30 mouse cellular contexts compared by ENCODE assay signal in the genomic region with DNA sequence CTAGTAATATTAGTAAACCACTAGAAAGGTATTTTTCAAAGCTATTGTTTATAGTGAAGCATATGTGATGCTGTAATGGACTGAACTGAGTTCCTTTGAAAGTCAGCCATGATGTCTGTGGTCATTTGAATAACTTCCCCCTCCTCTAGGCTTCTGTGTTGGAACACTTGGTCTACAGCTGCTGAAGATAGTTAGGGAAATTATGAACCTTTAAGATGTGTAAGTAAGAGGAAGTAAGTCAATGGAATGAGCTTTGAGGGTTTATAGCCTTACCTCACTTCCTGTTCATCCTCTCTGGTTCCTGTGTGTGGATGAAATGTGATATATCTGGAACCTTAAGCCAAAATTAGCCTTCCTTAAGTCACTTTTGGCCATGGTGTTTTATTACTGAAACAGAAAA.
"Had no signal": no experiment of that assay in that cellular context is flagged by ENCODE, and none has a peak within 500 bp of the region (broad histone marks: within the 10 kb centered on the region; RNA-seq: fewer than 3 reads in every experiment).

No protein-coding gene starts in this region.

- H3K9ac ChIP-seq: limb, embryonic 12.5 days; limb, embryonic 13.5 days; limb, embryonic 15.5 days; liver, embryonic 12.5 days; liver, embryonic 13.5 days; liver, embryonic 14.5 days; liver, embryonic 15.5 days; liver, postnatal 0 days; lung, embryonic 14.5 days; lung, embryonic 15.5 days; midbrain, embryonic 12.5 days; midbrain, embryonic 13.5 days; midbrain, embryonic 15.5 days; neural tube, embryonic 12.5 days had no signal

- H3K27ac ChIP-seq: limb, embryonic 10.5 days; limb, embryonic 12.5 days; limb, embryonic 13.5 days; limb, embryonic 15.5 days; liver, embryonic 12.5 days; liver, embryonic 13.5 days; liver, embryonic 14.5 days; liver, embryonic 15.5 days; lung, embryonic 15.5 days; macrophage; midbrain, embryonic 10.5 days; midbrain, embryonic 12.5 days; midbrain, embryonic 13.5 days; midbrain, embryonic 15.5 days; neural tube, embryonic 12.5 days had no signal

- DNase-seq: left cerebral cortex, postnatal 4 days; liver; liver, embryonic 13.5 days; liver, postnatal 0 days; lung, adult 18-20 months; lung, adult 2 months; lung, embryonic 14.5 days; lung, postnatal 10 days; lung, postnatal 14 days; lung, postnatal 36 days; lung, postnatal 4 days; midbrain, embryonic 14.5 days had no signal

- H3K36me3 ChIP-seq: limb, embryonic 10.5 days; limb, embryonic 12.5 days; limb, embryonic 13.5 days; limb, embryonic 15.5 days; liver, embryonic 12.5 days; liver, embryonic 13.5 days; liver, embryonic 15.5 days; lung, embryonic 15.5 days; midbrain, embryonic 10.5 days; midbrain, embryonic 12.5 days; midbrain, embryonic 13.5 days; midbrain, embryonic 15.5 days; neural tube, embryonic 12.5 days had no signal

- H3K4me1 ChIP-seq: limb, embryonic 10.5 days; limb, embryonic 12.5 days; limb, embryonic 13.5 days; limb, embryonic 15.5 days; liver, embryonic 12.5 days; liver, embryonic 13.5 days; liver, embryonic 15.5 days; lung, embryonic 15.5 days; megakaryocyte, embryonic 14.5 days; midbrain, embryonic 10.5 days; midbrain, embryonic 12.5 days; midbrain, embryonic 13.5 days; midbrain, embryonic 15.5 days; neural tube, embryonic 12.5 days had no signal

- H3K4me2 ChIP-seq: limb, embryonic 12.5 days; limb, embryonic 13.5 days; limb, embryonic 15.5 days; liver, embryonic 11.5 days; liver, embryonic 12.5 days; liver, embryonic 13.5 days; liver, embryonic 15.5 days; lung, embryonic 14.5 days; lung, embryonic 15.5 days; midbrain, embryonic 11.5 days; midbrain, embryonic 12.5 days; midbrain, embryonic 13.5 days; midbrain, embryonic 15.5 days; neural tube, embryonic 12.5 days had no signal

- H3K9me3 ChIP-seq: limb, embryonic 10.5 days; limb, embryonic 12.5 days; limb, embryonic 13.5 days; limb, embryonic 15.5 days; liver, embryonic 12.5 days; liver, embryonic 13.5 days; liver, embryonic 15.5 days; lung, embryonic 15.5 days; megakaryocyte, embryonic 14.5 days; midbrain, embryonic 10.5 days; midbrain, embryonic 12.5 days; midbrain, embryonic 13.5 days; midbrain, embryonic 15.5 days; neural tube, embryonic 12.5 days had no signal

- H3K27me3 ChIP-seq: limb, embryonic 12.5 days; limb, embryonic 13.5 days; limb, embryonic 15.5 days; liver, embryonic 12.5 days; liver, embryonic 13.5 days; liver, embryonic 15.5 days; lung, embryonic 15.5 days; megakaryocyte, embryonic 14.5 days; midbrain, embryonic 12.5 days; midbrain, embryonic 13.5 days; midbrain, embryonic 15.5 days; neural tube, embryonic 12.5 days had no signal

- H3K4me3 ChIP-seq: limb, embryonic 10.5 days; limb, embryonic 12.5 days; limb, embryonic 13.5 days; limb, embryonic 15.5 days; liver, embryonic 12.5 days; liver, embryonic 13.5 days; liver, embryonic 15.5 days; lung, embryonic 15.5 days; megakaryocyte, embryonic 14.5 days; midbrain, embryonic 10.5 days; midbrain, embryonic 12.5 days; midbrain, embryonic 13.5 days; midbrain, embryonic 15.5 days; myocyte; neural tube, embryonic 12.5 days had no signal
